Mouse (Mus musculus) kidney, postnatal 25 days (tissue): Measurements from ENCODE around the gene E4f1.
A peak's percentile ranks its signal among the peaks of the same experiment; 100 is the strongest.
"Not testable (repeated sequence)": the region's sequence is repeated elsewhere in the genome, so short reads cannot be mapped to it uniquely, and the experiment has no call there.

Source experiments
- DNase-seq, 2 experiments: peaks; one replicate each; pipeline ENCODE4 v3.0.0; 2021; ENCODE audit warnings: mixed read lengths in 2 of 2

E4f1 gene

GRCm38 (mm10) chr17:24455523-24456206 lies 14.4 kb downstream of the E4f1 start:
- DNase-seq = peak in 1 of 2 experiments; percentile 30

GRCm38 (mm10) chr17:24454756-24455522 lies 15.2 kb downstream of the E4f1 start:
- peak; percentile 100 for DNase-seq

GRCm38 (mm10) chr17:24454218-24454755 lies 15.8 kb downstream of the E4f1 start:
- no peak for DNase-seq

GRCm38 (mm10) chr17:24453372-24453771 lies 16.7 kb downstream of the E4f1 start:
- no peak for DNase-seq

GRCm38 (mm10) chr17:24451220-24451619 lies 18.9 kb downstream of the E4f1 start:
- no peak for DNase-seq

GRCm38 (mm10) chr17:24449507-24449906 lies 20.6 kb downstream of the E4f1 start:
- no peak for DNase-seq

GRCm38 (mm10) chr17:24446590-24446989 lies 23.5 kb downstream of the E4f1 start:
- no peak for DNase-seq

GRCm38 (mm10) chr17:24443409-24443808 lies 26.7 kb downstream of the E4f1 start:
- DNase-seq = peak in 1 of 2 experiments; percentile 36

- DNase-seq = no peak
Observed at GRCm38 (mm10) chr17:24442632-24443155, 27.4 kb downstream of the E4f1 start, which contains the start of gene Dnase1l2. Gene Dnase1l2 (minus strand): TSS chr17:24443105.

GRCm38 (mm10) chr17:24442107-24442506 lies 28.0 kb downstream of the E4f1 start:
- peak in 1 of 2 experiments; percentile 73 for DNase-seq

- DNase-seq = no peak
Observed at GRCm38 (mm10) chr17:24441148-24441547, 29.0 kb downstream of the E4f1 start.

- no peak for DNase-seq
Observed at GRCm38 (mm10) chr17:24440377-24440776, 29.7 kb downstream of the E4f1 start.

GRCm38 (mm10) chr17:24437016-24437415 lies 33.1 kb downstream of the E4f1 start:
- DNase-seq = peak; percentile 32 to 59

- peak; percentile 37 to 74 for DNase-seq
Observed at GRCm38 (mm10) chr17:24429201-24429983, 40.7 kb downstream of the E4f1 start.

GRCm38 (mm10) chr17:24427170-24427557 lies 42.9 kb downstream of the E4f1 start:
- DNase-seq = peak in 1 of 2 experiments; percentile 27

- DNase-seq = peak; percentile 97 to 99
Observed at GRCm38 (mm10) chr17:24426471-24427169, 43.5 kb downstream of the E4f1 start, which contains the start of gene Eci1. Gene Eci1 (plus strand): TSS chr17:24426641.

- no peak for DNase-seq
Observed at GRCm38 (mm10) chr17:24425905-24426304, 44.2 kb downstream of the E4f1 start.

- not testable (repeated sequence) for DNase-seq
Observed at GRCm38 (mm10) chr17:24425326-24425725, 44.8 kb downstream of the E4f1 start.

GRCm38 (mm10) chr17:24424489-24424888 lies 45.6 kb downstream of the E4f1 start:
- no peak for DNase-seq

- DNase-seq = no peak
Observed at GRCm38 (mm10) chr17:24423114-24423513, 47.0 kb downstream of the E4f1 start.

GRCm38 (mm10) chr17:24416051-24416652 lies 54.0 kb downstream of the E4f1 start:
- DNase-seq = no peak
